Mouse (Mus musculus) G1E (cell line): ENCODE data around the gene Dtx2. TPM values are rescaled to one million over a fixed set of nuclear protein-coding genes. Genes with fewer than 3 reads are reported as not detected.
A peak's percentile ranks its signal among the peaks of the same experiment; 100 is the strongest.

Experiments
- ATAC-seq: 2 replicates; pipeline ENCODE4 v1.8.0; 2016; ENCODE audit warnings: mild to moderate bottlenecking; ENCODE audit not compliant: insufficient number of reproducible peaks, poor library complexity, low FRiP score, severe bottlenecking; ENCODE audit errors: extremely low read depth
- DNase-seq: peaks from one replicate; pipeline ENCODE4 v3.0.0; 2012; ENCODE audit warnings: low spot score
- H3K27me3 ChIP-seq: 2 replicates; pipeline ENCODE4 v1.6.1; 2012; ENCODE audit warnings: mild to moderate bottlenecking, low read length, inconsistent platforms; ENCODE audit not compliant: insufficient read depth
- H3K36me3 ChIP-seq: replicated peaks from 2 replicates; pipeline ENCODE3; 2012; ENCODE audit warnings: mild to moderate bottlenecking, inconsistent platforms
- H3K4me1 ChIP-seq: 2 replicates; pipeline ENCODE4 v1.6.1; 2012; ENCODE audit warnings: low read depth, low read length, inconsistent platforms, mixed read lengths; ENCODE audit not compliant: insufficient read depth
- H3K4me3 ChIP-seq: 2 replicates; pipeline ENCODE4 v1.5.1; 2012; ENCODE audit warnings: low read depth, mild to moderate bottlenecking, inconsistent platforms, low read length, moderate library complexity, mixed read lengths
- H3K9me3 ChIP-seq: replicated peaks from 2 replicates; pipeline ENCODE4 v1.6.1; 2012; ENCODE audit warnings: inconsistent platforms
- CTCF ChIP-seq: IDR thresholded peaks from 2 replicates; pipeline ENCODE4 v1.5.1; 2012; ENCODE audit warnings: low read depth, low read length, inconsistent platforms, mixed read lengths
- GATA1 ChIP-seq: IDR thresholded peaks from 2 replicates; pipeline ENCODE4 v1.6.1; 2012; ENCODE audit warnings: borderline replicate concordance, low read length, inconsistent platforms, mixed read lengths
- GATA2 ChIP-seq: IDR thresholded peaks from 2 replicates; pipeline ENCODE4 v1.6.1; 2012; ENCODE audit warnings: low read depth, low read length, inconsistent platforms, borderline replicate concordance
- POLR2AphosphoS5 ChIP-seq: IDR thresholded peaks from 2 replicates; pipeline ENCODE4 v1.6.1; 2012; ENCODE audit warnings: low read depth, low read length, inconsistent platforms; ENCODE audit not compliant: insufficient replicate concordance
- TAL1 ChIP-seq: conservative IDR thresholded peaks from 2 replicates; pipeline ENCODE4 v1.6.1; 2012; ENCODE audit warnings: low read depth, low read length, inconsistent platforms, mixed read lengths
- polyA plus RNA-seq: library from polyadenylated mRNA; stranded (reverse); fragments of >175 nt; gene quantifications from 2 replicates; pipeline ENCODE4 v1.2.3, GENCODE M21; 2012
- total RNA-seq, 2 experiments: library from RNA; stranded (forward) in 1 of 2; stranded (reverse) in 1 of 2; fragments of 200-1000 nt in 1 of 2; fragments of >200 nt in 1 of 2; fragmentation: Nextera tagmentation in 1 of 2; gene quantifications; 2 replicates each; pipeline ENCODE4 v1.2.3; 2014 to 2017

The Dtx2 gene
- total and polyA plus RNA-seq, 3 experiments = 5.1 to 25.6 (median 25.2) TPM

DNA sequence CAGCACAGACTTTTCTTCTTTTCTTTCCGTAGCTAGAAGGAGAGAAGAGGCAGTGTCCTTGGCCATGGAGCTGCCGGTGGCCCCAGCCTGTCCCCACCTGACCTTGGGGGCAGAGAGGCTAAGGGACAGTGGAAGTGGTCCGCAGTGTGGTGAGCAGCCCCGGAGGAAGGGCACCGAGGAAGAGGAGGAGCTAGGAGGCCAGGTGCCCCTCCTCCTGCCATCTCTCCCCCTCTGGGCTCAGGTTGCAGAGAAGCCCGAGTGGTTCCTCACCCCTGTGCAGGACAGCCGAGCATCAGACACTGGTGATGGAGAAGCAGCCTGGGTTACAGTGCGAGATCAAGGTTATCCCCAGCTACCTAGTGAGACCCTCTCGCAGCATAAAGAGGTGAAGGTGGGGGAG lies 20.2 kb upstream of the Dtx2 start, which contains the start of gene Ssc4d:
Gene Ssc4d, minus strand, starts transcription at position 167 of the 400 bp plus-strand sequence.
- TF ChIP-seq GATA1 (no peak), CTCF (no peak), POLR2AphosphoS5 (no peak), TAL1 (no peak), GATA2 (no peak)
- no peaks in the 10 kb centered on the region for H3K36me3 ChIP-seq
- H3K9me3 ChIP-seq = no peaks in the 10 kb centered on the region
- peaks cover 25% of the 10 kb centered on the region for H3K27me3 ChIP-seq
- peaks cover 13% of the 10 kb centered on the region for H3K4me1 ChIP-seq
- no peak for DNase-seq
- no peak within 1 kb of the TSS for H3K4me3 ChIP-seq
- ATAC-seq = no peak

- Histone ChIP-seq H3K27me3 (peaks cover 30% of the 10 kb centered on the region), H3K36me3 (no peaks in the 10 kb centered on the region), H3K4me3 (no peak overlapping the region), H3K9me3 (no peaks in the 10 kb centered on the region), H3K4me1 (peaks cover 13% of the 10 kb centered on the region)
- TF ChIP-seq POLR2AphosphoS5 (no peak), GATA2 (no peak), GATA1 (no peak), TAL1 (no peak), CTCF (no peak)
- DNase-seq (no peak), ATAC-seq (no peak)
Measured at GRCm38 (mm10) chr5:135975893-135976668, 18.5 kb upstream of the Dtx2 start.

GRCm38 (mm10) chr5:135979381-135979780 lies 15.2 kb upstream of the Dtx2 start:
- DNase-seq (no peak), ATAC-seq (no peak)
- H3K27me3 ChIP-seq = peaks cover 27% of the 10 kb centered on the region
- H3K4me1 ChIP-seq = peaks cover 10% of the 10 kb centered on the region
- no peaks in the 10 kb centered on the region for H3K9me3 ChIP-seq
- no peak overlapping the region for H3K4me3 ChIP-seq
- no peaks in the 10 kb centered on the region for H3K36me3 ChIP-seq
- TF ChIP-seq POLR2AphosphoS5 (no peak), TAL1 (no peak)

DNA sequence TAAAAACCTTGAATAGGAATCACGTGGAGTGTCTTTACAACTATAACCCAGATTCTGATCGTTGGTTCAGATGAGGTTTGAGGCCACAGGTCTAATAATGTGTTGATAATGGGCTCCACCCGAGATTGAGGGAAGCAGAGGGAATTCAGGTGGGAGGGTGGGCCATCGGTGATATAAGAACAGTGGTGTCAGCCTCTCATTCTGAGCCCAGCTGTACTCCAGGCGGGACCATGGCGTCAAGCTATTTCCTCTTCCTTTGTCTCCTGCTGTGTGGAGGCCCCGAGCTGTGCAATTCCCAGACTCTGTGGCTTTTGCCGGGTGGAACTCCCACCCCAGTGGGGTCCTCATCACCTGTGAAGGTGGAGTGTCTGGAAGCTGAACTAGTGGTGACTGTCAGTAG lies 14.7 kb upstream of the Dtx2 start, which contains the start of gene Zp3:
Gene Zp3, plus strand, starts transcription at position 196 of the 400 bp plus-strand sequence.
- Histone ChIP-seq H3K27me3 (peaks cover 24% of the 10 kb centered on the region), H3K4me3 (no peak within 1 kb of the TSS), H3K9me3 (no peaks in the 10 kb centered on the region), H3K4me1 (peaks cover 7% of the 10 kb centered on the region), H3K36me3 (no peaks in the 10 kb centered on the region)
- ATAC-seq = no peak
- TF ChIP-seq TAL1 (no peak), CTCF (no peak), GATA2 (no peak), GATA1 (no peak), POLR2AphosphoS5 (no peak)
- DNase-seq = no peak

- Histone ChIP-seq H3K4me1 (no peaks in the 10 kb centered on the region), H3K36me3 (no peaks in the 10 kb centered on the region), H3K9me3 (no peaks in the 10 kb centered on the region), H3K27me3 (peaks cover 26% of the 10 kb centered on the region), H3K4me3 (no peak overlapping the region)
- TF ChIP-seq GATA1 = no peak
- peak; percentile 84 for TF ChIP-seq CTCF
- peak; percentile 38 for DNase-seq
- no peak; the same call in 1 of the 2 replicates for ATAC-seq
Measured at GRCm38 (mm10) chr5:135982398-135982797, 12.2 kb upstream of the Dtx2 start.

- TF ChIP-seq GATA2 (no peak), CTCF (no peak), TAL1 (no peak), GATA1 (no peak), POLR2AphosphoS5 (no peak)
- H3K9me3 ChIP-seq = no peaks in the 10 kb centered on the region
- H3K27me3 ChIP-seq = peaks cover 23% of the 10 kb centered on the region
- no peak overlapping the region for H3K4me3 ChIP-seq
- no peak for ATAC-seq
- no peak for DNase-seq
- H3K36me3 ChIP-seq = no peaks in the 10 kb centered on the region
- H3K4me1 ChIP-seq = no peaks in the 10 kb centered on the region
Measured at GRCm38 (mm10) chr5:135984546-135985044, 10.0 kb upstream of the Dtx2 start.
